Mouse (Mus musculus): ENCODE results near the gene Jak1.

The Jak1 gene

GRCm38 (mm10) chr4:101192241-101192976, 72.7 kb downstream of the Jak1 start:
- DNase-seq (ENCODE audit: low spot score): no peak

DNA sequence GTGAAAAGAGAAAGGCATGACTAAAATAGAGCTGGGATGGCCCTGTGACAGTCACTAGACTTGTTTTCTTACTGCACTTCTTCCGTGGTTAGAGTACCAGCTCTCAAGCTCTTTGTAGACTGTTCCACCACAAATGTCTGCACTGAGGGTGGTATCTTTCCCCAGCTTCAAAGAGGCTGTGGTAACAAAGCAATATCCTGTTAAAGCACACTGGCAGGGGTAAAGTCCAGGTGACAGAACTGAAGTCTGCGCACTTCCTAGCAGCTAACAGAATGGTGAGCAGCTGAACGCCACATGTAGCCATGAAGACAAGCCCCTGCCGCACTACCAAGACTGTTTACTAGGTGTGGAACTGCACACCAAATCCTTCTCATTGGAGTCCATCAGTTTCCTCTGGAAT, 77.7 kb downstream of the Jak1 start:
- no peak for DNase-seq (ENCODE audit: low spot score)

GRCm38 (mm10) chr4:101186591-101186990, 78.5 kb downstream of the Jak1 start:
- no peak for DNase-seq (ENCODE audit: low spot score)

DNA sequence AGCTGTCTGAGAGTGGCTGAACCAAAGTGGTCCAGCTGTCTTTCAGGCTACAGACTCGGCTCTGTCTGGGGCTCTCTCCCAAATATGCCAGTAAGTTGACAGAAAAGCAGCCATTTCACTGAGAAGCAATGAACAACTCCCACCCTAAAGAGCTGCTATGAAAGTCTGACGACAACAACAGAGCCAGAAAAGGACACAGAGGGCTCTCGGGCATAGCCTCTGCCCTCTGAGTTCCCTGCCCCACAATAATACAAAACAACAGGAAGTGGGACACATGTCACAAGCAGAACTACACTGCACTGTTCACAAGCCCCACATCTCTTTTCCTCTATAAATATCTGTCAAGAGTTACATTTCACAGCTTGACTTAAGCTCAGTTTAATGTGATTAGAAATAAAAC, 79.9 kb downstream of the Jak1 start:
- DNase-seq (ENCODE audit: low spot score): no peak

GRCm38 (mm10) chr4:101182603-101183011, 82.5 kb downstream of the Jak1 start:
- no peak for DNase-seq (ENCODE audit: low spot score)

GRCm38 (mm10) chr4:101180681-101181080, 84.4 kb downstream of the Jak1 start:
- no peak for DNase-seq (ENCODE audit: low spot score)

DNA sequence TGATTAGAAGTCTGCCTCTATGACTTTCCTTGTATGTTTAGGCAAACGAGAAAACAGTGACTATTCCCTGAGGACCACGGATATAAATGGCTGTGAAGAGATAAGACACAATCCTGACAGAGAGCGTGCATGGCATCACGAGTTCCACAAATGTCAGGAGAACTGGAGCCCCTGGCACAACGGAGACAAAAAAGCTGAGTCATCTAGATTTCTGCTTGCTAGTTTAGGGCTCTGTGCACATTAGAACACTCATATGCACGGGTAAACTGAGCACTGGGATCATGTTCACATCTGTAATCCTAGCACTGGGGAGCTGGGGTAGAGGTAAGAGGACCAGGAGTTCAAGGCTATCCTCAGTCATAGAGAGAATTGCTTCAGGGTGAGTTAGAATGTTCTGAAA, 85.2 kb downstream of the Jak1 start:
- DNase-seq (ENCODE audit: low spot score): no peak

DNA sequence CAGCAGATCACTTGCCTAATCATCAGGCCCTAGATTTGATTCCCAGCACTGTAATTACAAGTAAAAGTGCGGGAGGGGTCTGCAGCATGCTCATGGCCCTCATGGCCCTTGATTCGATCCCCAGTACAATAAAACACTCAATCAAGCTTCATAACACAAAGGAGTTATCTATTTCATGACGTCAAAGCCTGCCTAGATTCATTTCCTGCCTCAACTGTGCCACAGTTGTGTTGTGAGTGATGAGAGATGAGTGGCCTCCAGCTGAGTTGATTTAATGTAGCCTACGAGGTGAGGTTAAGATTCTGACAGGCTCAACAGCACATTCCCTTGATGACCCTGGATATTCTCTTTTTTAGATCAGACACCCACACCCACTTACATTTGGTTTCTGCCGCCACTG, 86.0 kb downstream of the Jak1 start:
- DNase-seq (ENCODE audit: low spot score): no peak

- no peak for DNase-seq (ENCODE audit: low spot score)
Measured at GRCm38 (mm10) chr4:101177796-101178195, 87.3 kb downstream of the Jak1 start.

- DNase-seq (ENCODE audit: low spot score): no peak
Measured at GRCm38 (mm10) chr4:101176123-101176522, 89.0 kb downstream of the Jak1 start.

DNA sequence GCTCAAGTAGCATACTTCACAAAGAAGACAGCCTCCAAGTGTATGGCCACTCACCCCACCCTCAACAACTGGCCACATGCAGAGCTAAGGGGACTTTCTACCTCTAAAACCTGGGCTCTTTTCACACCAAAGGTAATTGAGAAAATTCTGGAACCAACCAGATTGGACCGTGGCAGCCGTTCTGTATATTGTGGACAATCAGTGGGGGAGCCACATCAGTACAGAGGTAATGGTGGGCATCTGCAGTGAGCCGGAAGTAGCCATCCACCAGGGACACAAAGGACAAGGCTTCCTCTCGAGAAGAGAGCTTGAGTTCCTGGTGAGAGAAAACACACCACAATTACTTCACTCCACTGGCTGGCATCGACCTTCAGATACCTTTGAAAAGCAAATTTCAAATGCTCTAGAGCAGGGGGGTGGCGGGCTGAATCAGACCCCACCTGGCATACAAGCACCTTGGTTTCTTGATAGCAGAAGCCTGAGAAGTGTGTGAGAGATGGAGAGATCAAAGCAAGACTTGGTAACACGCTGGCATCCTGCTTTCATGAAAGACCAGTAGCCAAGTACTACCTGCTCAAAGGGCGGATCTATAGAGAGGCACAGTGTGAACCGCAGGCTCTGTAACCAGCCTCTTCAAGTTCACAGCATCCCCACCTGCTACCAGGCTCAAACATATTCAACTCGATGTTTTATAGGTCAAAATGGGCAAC, 90.0 kb downstream of the Jak1 start:
- DNase-seq (ENCODE audit: low spot score): no peak

DNA sequence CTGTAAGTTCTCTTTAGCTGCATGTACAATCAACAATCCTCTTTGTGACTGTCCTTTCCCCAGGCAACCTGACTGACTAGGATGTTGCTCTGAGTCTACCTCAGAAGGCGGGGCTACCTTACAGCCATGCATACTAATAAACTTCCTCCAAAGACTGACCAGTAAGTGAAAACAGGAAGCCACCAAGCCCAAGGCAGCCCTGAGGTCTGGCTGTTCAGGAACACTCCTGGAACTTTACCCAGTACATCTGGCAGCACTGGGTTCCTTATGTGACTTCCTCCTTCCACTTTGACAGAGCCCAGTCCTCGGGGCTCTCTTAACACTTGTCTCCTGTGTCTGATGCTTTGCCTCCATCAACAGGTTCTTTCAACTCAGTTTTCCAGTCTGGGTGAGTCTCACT, 92.3 kb downstream of the Jak1 start:
- DNase-seq (ENCODE audit: low spot score): no peak

- DNase-seq (ENCODE audit: low spot score): no peak
Measured at GRCm38 (mm10) chr4:101168189-101168778, 96.8 kb downstream of the Jak1 start.

- no peak for DNase-seq (ENCODE audit: low spot score)
Measured at GRCm38 (mm10) chr4:101167777-101168176, 97.3 kb downstream of the Jak1 start.

DNA sequence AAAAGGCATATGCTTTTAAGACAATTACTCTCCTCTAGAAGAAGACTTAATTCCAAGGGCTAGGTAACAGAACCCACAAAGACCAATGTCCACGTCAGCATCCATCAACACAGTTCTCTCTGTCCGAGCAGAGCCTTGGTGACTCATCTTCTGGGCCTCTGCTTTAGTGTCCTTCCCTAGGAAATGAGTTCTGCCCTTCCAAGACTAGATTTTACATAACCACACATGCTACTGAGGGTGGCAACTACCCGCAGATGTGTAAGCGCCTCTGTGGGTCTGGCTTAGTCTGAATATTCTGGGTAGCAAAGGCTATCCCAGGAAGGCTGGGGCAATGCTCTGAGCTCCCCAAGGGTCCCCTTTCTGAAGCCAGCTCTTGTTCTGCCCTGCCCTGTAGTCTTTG, 99.3 kb downstream of the Jak1 start:
- no peak for DNase-seq (ENCODE audit: low spot score)

GRCm38 (mm10) chr4:101164673-101165072, 100.4 kb downstream of the Jak1 start:
- DNase-seq (ENCODE audit: low spot score): no peak

DNA sequence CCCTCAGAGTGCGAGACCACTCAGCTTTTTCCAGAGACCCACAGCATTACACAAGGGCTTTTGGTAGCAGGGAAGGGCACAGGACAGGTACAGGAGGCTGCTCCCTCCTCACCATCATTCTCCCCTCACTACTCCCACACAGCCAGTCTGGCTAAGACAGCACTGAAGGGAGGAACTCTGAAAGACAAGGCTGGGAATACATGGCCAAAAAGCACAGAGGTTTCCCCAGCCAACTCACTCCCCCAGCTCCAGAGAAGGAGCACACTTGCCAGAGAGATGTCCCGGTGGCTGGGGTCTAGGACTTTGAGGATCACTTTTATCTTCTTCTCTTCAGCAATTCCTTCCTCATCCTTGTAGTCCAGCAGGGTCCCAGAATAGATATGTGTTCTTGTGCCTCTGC, 100.9 kb downstream of the Jak1 start:
- DNase-seq (ENCODE audit: low spot score): no peak

GRCm38 (mm10) chr4:101160821-101161220, 104.3 kb downstream of the Jak1 start:
- no peak for DNase-seq (ENCODE audit: low spot score)

- DNase-seq (ENCODE audit: low spot score): no peak
Measured at GRCm38 (mm10) chr4:101159191-101159764, 105.8 kb downstream of the Jak1 start.

DNA sequence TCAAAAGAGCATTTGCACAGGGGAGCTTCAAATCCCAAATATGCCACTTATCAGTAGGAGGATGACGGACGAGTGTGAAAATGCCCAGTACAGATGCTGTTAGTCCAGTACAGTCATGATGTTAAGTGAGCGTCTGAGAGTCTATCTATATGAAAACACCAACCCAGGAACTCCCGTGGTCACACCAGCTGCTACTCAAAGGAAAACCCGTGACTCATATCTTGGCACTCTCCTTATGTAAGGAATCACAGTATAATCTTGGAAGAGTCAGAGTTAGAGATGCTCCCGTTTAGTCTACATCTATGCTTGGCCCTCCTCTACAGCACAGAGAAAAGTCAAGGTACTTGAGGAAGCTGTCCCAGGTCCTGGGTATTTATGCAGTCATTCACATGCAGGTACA, 106.8 kb downstream of the Jak1 start:
- DNase-seq (ENCODE audit: low spot score): no peak

DNA sequence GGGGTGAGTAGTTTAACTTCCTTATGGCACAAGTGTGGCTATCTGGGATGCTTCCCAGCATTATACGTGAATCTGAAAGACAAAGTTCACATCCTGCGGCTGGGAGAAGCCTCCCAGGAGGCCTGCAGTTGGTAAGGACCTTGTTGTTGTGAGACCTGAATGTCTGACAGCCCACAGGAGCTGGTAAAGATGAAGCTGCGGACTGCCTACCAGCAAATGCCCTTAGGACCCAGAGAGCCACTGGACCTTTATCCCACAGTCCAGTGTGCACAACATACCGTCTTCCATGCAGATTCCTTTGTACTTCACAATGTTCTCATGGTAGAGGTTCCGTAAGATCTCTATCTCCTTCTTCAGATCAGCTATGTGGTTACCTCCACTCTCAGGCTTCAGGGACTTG, 107.6 kb downstream of the Jak1 start:
- DNase-seq (ENCODE audit: low spot score): no peak

- no peak for DNase-seq (ENCODE audit: low spot score)
Measured at GRCm38 (mm10) chr4:101155541-101155940, 109.5 kb downstream of the Jak1 start.
